Mouse (Mus musculus): ENCODE data around the gene Elmod3. TPM values are rescaled to one million over a fixed set of nuclear protein-coding genes. Genes with fewer than 3 reads are reported as not detected.

The Elmod3 gene
- total RNA-seq (2023): 10 to 100 TPM; 11.1 to 11.3 TPM

DNA sequence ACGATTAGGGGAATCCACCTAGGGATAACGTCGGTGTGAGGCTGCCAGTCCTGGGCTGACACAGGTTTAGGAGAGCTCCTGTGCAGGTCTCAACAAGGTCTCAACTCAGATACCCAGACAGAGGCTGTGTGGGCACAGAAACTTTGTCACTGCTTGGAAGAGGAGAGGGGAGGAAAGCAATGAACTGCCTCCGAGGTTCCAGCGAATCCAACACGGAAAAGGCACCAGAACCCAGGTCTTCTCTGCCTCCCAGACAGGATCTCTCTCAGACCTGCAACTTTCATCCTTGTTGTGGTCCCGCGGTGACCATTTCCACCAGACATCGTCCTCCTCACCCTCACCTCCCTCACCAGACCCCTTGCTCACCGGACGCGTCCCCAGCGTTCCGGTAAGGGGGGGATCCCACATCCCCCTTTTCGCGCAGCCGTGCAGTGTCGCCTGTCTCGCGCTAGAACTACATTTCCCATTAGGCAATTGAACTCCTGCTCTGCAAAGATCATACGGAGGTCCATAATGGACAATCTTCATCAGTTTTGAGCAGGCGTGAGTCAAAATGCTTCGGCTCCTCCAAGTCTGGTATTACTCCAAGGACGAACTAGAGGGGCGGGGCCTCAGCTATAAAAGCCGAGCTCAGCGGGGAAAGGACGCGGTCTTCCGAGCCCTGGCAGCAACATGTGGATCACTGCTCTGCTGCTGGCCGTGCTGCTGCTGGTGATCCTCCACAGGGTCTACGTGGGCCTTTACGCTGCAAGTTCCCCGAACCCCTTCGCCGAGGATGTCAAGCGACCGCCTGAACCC, at the start of gene Elmod3, which contains the start of gene Retsat:
Gene Elmod3 (minus strand): TSS at position 458 of the 798 bp plus-strand sequence.
Gene Retsat (plus strand): TSS at position 520 of the 798 bp plus-strand sequence.

DNA sequence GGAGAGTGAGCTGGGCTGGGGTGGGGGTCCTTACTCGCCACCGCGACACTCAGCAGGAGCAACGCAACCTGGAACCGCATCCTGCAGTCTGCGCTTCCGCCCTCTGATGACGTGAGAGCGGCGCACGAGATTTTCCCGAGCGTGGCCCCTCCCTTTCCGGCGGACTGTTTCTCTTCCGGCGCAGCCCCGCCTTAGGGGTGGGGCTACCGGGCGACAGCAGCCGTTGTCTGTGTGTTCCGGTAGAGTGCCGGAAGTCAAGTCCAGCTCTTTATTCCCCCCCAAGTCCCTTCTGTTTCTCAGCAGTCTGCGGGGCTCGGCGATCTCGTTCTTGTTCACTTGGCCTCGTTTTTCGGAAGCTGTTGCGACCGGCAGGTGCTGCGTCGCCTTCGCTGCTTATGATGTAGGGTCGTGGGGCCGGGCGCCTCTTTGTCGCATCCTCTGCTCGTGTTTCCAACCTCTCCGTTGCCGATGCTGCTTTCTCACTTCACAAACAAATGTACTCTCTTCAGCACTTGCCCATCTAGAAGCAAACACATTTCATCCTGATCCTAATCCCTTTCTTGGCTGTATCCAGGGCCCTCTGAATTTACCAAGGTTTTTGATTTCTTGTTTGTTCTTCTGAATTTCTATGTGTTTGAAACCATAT, 18.6 kb upstream of the Elmod3 start, which contains the start of gene Tgoln1:
Gene Tgoln1 (minus strand): TSS at position 358 of the 646 bp plus-strand sequence.

DNA sequence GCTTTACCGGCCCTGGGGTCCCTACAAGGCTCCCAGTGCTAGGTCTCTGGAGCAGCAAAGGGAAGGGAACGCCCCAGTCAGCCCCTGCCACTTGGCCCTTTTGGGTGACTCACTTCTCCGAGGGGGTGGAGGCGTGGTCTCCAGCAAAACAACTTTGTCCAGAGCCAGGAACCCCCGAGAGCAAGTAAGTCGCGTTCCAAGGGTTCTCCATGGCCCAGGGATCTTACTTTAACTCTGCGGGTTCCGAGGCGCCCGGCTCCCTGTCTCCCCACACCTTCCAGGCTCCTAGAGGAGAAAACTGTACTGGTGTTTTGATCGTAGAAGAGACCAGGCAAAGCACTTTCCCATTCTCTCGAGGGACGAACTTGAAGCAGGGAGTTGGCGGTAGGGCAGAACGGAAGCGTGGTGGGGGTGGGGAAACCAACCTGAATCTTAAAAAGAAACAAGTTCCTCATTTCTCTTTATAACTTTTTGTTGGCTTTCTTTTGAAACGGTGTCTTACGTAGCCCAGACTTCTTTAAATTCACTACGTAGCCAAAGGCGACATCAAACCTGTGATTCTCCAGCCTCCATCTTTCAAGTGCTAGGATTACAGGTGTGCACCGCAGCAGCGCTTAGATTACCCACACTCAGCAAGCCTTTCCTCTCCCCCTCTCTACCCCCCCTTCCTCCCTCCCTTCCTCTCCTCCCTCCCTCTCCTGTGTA, 53.8 kb downstream of the Elmod3 start, which contains the start of gene Capg:
Gene Capg (plus strand): TSS at position 109 of the 705 bp plus-strand sequence.

DNA sequence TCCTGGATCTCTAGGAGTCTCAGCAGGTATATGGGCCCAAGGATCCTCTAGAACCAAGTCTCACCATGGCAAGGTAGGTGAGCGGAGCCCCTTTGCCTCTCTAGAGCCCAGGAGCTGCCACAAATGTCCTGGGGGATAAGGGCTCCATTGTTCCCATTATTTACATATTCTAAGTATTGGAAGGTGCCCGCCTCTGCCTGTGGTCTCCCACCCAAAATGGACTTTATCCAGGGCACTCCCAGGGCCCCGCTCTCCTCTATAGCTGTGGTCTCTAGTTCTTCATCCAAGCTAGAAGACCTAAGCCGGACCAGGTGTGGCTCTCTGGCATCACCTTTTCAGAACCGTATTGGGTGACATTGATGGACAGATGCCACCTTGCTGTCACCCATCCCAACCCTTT, 76.6 kb downstream of the Elmod3 start, which contains the start of gene Sh2d6:
Gene Sh2d6 (minus strand): TSS at position 101 of the 400 bp plus-strand sequence.

Other genes with a start within 250 kb of the Elmod3 start
- gene Tmem150a, start 243.0 kb downstream of the Elmod3 start, total RNA-seq (2023): 1 to 10 TPM; 2.0 to 2.6 TPM
- gene Rnf181, start 231.5 kb downstream of the Elmod3 start, total RNA-seq (2023): 10 to 100 TPM; 74.0 to 85.5 TPM
- gene Vamp5, start 217.9 kb downstream of the Elmod3 start, total RNA-seq (2023): 10 to 100 TPM; 15.6 to 19.2 TPM
- 10 to 100 TPM; 59.1 to 77.8 TPM for gene Vamp8, start 207.7 kb downstream of the Elmod3 start, total RNA-seq (2023)
- 10 to 100 TPM in 1 of 2 experiments, 1 to 10 TPM in 1; 9.6 to 14.7 TPM for gene Ggcx, start 184.1 kb downstream of the Elmod3 start, total RNA-seq (2023)
- 100 to 1,000 TPM; 245 to 265 TPM for gene Mat2a, start 158.9 kb downstream of the Elmod3 start, total RNA-seq (2023)
- gene Sh2d6, start 76.7 kb downstream of the Elmod3 start, total RNA-seq (2023): not detected
- 10 to 100 TPM; 28.8 to 43.3 TPM for gene Capg, start 54.0 kb downstream of the Elmod3 start, total RNA-seq (2023)
- gene Retsat, start 62 bp upstream of the Elmod3 start, total RNA-seq (2023): 1 to 10 TPM; 8.0 to 8.2 TPM
- gene Tgoln1, start 18.6 kb upstream of the Elmod3 start, total RNA-seq (2023): 100 to 1,000 TPM; 184 to 190 TPM
- 1 to 10 TPM; 1.1 to 1.3 TPM for gene Tcf7l1, start 190.8 kb upstream of the Elmod3 start, total RNA-seq (2023)

All from T-cell, adult 66 days (primary cell).